Mouse (Mus musculus) forebrain, postnatal 0 days (tissue): ENCODE results near the gene Bend7. TPM values are rescaled to one million over a fixed set of nuclear protein-coding genes. Genes with fewer than 3 reads are reported as not detected.

Experiments
- ATAC-seq: fragments of 200-750 bp; cut with Nextera tagmentation; 2 replicates; pipeline ENCODE4 v1.8.0; 2017; ENCODE audit warnings: mild to moderate bottlenecking, moderate library complexity
- DNase-seq: peaks from one replicate; pipeline ENCODE4 v3.0.0-alpha.2; 2015
- H3K27ac ChIP-seq: fragments of 300-500 bp; sonication (generic); 2 replicates; pipeline ENCODE4 v1.5.1; 2014; ENCODE audit warnings: low read depth, mild to moderate bottlenecking, antibody characterized with exemption, low read length, moderate library complexity, mixed read lengths
- H3K27me3 ChIP-seq: fragments of 300-500 bp; sonication (generic); 2 replicates; pipeline ENCODE4 v1.6.1; 2014; ENCODE audit warnings: mild to moderate bottlenecking, low read length, mixed read lengths; ENCODE audit not compliant: insufficient read depth
- H3K36me3 ChIP-seq: fragments of 300-500 bp; sonication (generic); 2 replicates; pipeline ENCODE4 v1.6.1; 2014; ENCODE audit warnings: mild to moderate bottlenecking, moderate library complexity; ENCODE audit not compliant: insufficient read depth
- H3K4me1 ChIP-seq: fragments of 300-500 bp; sonication (generic); 2 replicates; pipeline ENCODE4 v1.6.1; 2014; ENCODE audit warnings: antibody characterized with exemption; ENCODE audit not compliant: insufficient read depth
- H3K4me2 ChIP-seq: fragments of 300-500 bp; sonication (generic); 2 replicates; pipeline ENCODE4 v1.6.1; 2014; ENCODE audit warnings: low read depth, mild to moderate bottlenecking, moderate library complexity
- H3K4me3 ChIP-seq: fragments of 300-500 bp; sonication (generic); 2 replicates; pipeline ENCODE4 v1.5.1; 2014; ENCODE audit warnings: low read depth, low read length, mixed read lengths
- H3K9ac ChIP-seq: fragments of 300-500 bp; sonication (generic); 2 replicates; pipeline ENCODE4 v1.6.1; 2014; ENCODE audit warnings: mild to moderate bottlenecking
- H3K9me3 ChIP-seq: fragments of 300-500 bp; sonication (generic); 2 replicates; pipeline ENCODE4 v1.6.1; 2016; ENCODE audit warnings: low read length
- CTCF ChIP-seq: sonication (generic); IDR thresholded peaks from 2 replicates; pipeline ENCODE4 v1.5.1; 2016; ENCODE audit warnings: antibody characterized with exemption, control low read depth, low read depth
- WGBS: fragments of 180-500 bp; shearing (Covaris S2); extraction: QIAGEN DNeasy Blood & Tissue Kit; methylation state at CpG from one replicate; pipeline ENCODE4 v1.1.7; 2014; 5-methylcytosine and 5-hydroxymethylcytosine counted together
- polyA plus RNA-seq: library from polyadenylated mRNA; unstranded; fragments of >200 nt; fragmentation: Nextera tagmentation; extraction: Ambion mirVana; gene quantifications from 2 replicates; pipeline ENCODE4 v1.2.1, GENCODE M21; 2015
- total RNA-seq: library from RNA; depleted of rRNA; stranded (reverse); fragments of >200 nt; gene quantifications from 2 replicates; pipeline ENCODE4 v1.2.3, GENCODE M21; 2014; rRNA removed

Bend7 gene
- total and polyA plus RNA-seq, 2 experiments from 2014 or later, result 2.8 to 4.4 TPM

DNA sequence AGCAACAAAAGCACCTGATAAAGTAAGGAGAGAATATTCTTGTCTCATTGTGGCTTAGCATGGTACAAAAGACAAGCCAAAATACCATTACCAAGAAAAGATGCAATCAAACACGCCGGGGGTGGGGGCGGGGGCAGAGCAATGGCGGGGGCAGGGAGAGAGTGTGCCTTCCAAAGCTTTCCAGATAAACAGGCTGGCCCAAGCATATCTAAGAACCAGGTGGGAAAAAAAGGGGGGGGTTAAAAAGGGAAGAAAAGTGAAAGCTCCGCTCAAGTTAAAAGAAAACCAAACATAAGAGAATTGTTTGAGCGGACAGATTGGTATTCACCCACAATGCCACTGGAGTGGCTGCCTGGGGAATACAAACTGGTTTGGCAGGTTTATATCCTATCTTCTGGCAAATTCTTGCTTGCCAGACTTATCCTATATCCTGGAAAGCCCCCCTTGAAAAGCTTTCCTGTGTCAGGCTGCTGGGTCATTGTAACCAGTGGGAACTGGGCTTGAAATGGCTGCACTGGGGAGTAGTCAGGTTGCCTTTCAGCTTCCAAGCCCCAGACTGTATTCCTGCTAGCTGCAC is 111.9 kb downstream of the Bend7 start:
- no peak for TF ChIP-seq CTCF
- Histone ChIP-seq H3K4me3 (no peak overlapping the region), H3K36me3 (no peaks in the 10 kb centered on the region), H3K27ac (no peak overlapping the region), H3K4me2 (no peak overlapping the region), H3K9me3 (no peaks in the 10 kb centered on the region), H3K9ac (no peak overlapping the region), H3K4me1 (no peaks in the 10 kb centered on the region), H3K27me3 (no peaks in the 10 kb centered on the region)
- DNase-seq (no peak), ATAC-seq (no peak)
- 82% methylated on average over 6 of the region's 6 CpGs for WGBS

DNA sequence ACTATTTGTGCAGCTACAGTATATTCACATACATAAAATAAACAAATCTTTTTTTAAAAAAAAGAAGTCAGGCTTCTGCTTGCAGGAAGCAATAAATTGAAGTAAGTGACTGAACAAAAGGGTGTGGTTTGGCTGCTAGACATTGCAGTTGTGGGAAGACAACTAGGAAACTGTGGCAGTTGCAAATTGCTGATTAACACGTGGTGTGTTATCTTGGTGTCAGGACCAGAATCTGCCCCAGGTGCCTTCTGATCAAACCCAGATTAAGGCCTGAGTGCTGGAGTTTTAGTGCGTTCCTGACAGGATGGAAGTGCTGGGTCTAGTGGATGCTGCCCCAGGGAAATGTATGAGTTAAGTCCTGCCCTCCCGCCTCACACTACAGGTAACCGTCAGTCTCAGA is 113.9 kb downstream of the Bend7 start:
- H3K27me3 ChIP-seq, result no peaks in the 10 kb centered on the region
- TF ChIP-seq CTCF, result no peak
- H3K9ac ChIP-seq, result no peak overlapping the region
- no peaks in the 10 kb centered on the region for H3K4me1 ChIP-seq
- no peak overlapping the region for H3K4me2 ChIP-seq
- no peaks in the 10 kb centered on the region for H3K9me3 ChIP-seq
- ATAC-seq (no peak), DNase-seq (no peak)
- H3K36me3 ChIP-seq, result no peaks in the 10 kb centered on the region
- H3K4me3 ChIP-seq, result no peak overlapping the region
- no peak overlapping the region for H3K27ac ChIP-seq
- 79% methylated on average over 4 of the region's 4 CpGs for WGBS

DNA sequence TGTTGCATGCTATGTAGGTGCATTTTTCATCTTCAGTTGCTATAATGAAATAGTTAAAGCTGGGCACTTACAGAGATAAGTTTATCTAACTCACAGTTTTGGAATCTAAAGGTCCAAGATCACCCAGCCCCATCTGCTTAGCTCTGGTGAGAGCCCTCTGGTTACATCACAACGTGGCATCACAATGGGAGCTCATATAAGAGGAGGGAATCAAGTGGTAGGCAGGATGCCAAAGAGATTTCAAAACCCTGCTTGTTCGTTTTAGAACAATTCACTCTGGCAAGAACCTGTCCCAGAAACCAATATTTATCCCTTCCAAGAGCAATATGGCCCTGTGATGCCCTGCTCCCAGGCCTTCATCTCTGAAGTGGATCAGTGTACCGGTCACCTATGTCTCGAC is 114.5 kb downstream of the Bend7 start:
- DNase-seq, result no peak

DNA sequence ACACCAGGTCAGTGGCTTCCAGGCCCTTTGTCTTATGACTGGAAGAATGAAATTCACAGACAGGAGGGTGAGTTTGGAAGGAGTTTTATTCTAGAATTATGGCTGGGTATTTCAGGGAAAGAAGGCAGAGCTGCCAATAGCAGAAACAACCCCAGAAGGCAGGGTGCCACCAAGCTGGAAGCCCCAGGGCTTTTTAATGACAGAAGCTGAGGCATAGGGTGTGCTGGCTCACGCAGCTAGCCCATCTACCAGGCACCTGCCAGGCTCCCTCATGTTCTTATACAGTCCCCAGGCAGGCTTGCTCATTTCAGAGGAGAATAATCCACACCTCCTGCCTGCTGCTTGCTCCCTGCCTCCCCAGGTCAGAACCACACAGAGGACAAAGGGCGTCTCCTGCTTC is 131.8 kb downstream of the Bend7 start:
- Histone ChIP-seq H3K4me3 (no peak overlapping the region), H3K27me3 (no peaks in the 10 kb centered on the region), H3K9me3 (no peaks in the 10 kb centered on the region), H3K9ac (no peak overlapping the region), H3K4me1 (no peaks in the 10 kb centered on the region), H3K27ac (no peak overlapping the region), H3K4me2 (no peak overlapping the region), H3K36me3 (no peaks in the 10 kb centered on the region)
- DNase-seq, result peak; percentile 50
- 70% methylated on average over 2 of the region's 2 CpGs for WGBS
- TF ChIP-seq CTCF, result no peak
- ATAC-seq, result peak; percentile 64

More for the DNA sequence above, 114.5 kb downstream of the Bend7 start:
- H3K9ac ChIP-seq, result no peak overlapping the region
- H3K9me3 ChIP-seq, result no peaks in the 10 kb centered on the region
- no peaks in the 10 kb centered on the region for H3K36me3 ChIP-seq
- no peak overlapping the region for H3K4me2 ChIP-seq
- no peak for ATAC-seq
- H3K27me3 ChIP-seq, result no peaks in the 10 kb centered on the region
- no peaks in the 10 kb centered on the region for H3K4me1 ChIP-seq
- WGBS, result 65% methylated on average over 4 of the region's 4 CpGs
- no peak overlapping the region for H3K27ac ChIP-seq
- TF ChIP-seq CTCF, result no peak
- H3K4me3 ChIP-seq, result no peak overlapping the region

Other genes with a start within 250 kb of the Bend7 start
- 43.0 and 47.2 TPM in 2 replicates for gene Prpf18, start 65.7 kb upstream of the Bend7 start, total RNA-seq
- gene Prpf18, start 65.7 kb upstream of the Bend7 start, polyA plus RNA-seq, result 22.0 and 31.4 TPM in 2 replicates
- gene Sephs1, start 163.7 kb downstream of the Bend7 start, total RNA-seq, result 62.0 and 78.4 TPM in 2 replicates
- gene Sephs1, start 163.7 kb downstream of the Bend7 start, polyA plus RNA-seq, result 35.3 and 40.2 TPM in 2 replicates
- gene Phyh, start 201.2 kb downstream of the Bend7 start, total RNA-seq, result 43.3 and 46.7 TPM in 2 replicates
- gene Phyh, start 201.2 kb downstream of the Bend7 start, polyA plus RNA-seq, result 65.7 and 80.5 TPM in 2 replicates